Mouse (Mus musculus) layer of hippocampus, adult 9-11 months (tissue): ENCODE measurements around the gene Foxo1.

Experiments used
- DNase-seq: peaks from one replicate; pipeline ENCODE4 v3.0.0; 2022

Gene Foxo1

DNA sequence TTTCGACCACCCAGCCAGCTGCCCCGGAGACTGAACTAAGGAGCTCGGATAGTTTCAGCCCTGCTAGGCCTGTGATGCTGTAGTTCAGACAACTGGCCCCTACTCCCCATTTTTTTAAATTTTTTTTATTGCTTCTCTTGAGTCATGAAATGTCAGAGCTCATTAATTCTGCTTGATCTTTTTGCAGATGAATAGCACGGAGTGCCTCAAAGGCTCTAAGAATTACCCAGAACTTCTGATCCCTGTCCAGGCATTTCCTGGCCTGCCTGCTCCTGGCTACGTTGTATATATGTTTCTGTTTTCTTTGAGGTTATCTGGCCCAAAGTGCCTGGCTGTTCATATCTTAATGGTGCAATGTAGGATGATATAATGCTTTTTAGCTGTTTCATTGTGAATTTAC, 108.8 kb downstream of the Foxo1 start:
- DNase-seq, result no peak

GRCm38 (mm10) chr3:52383351-52383750, 115.2 kb downstream of the Foxo1 start:
- no peak for DNase-seq

- DNase-seq, result no peak
Measured at GRCm38 (mm10) chr3:52386343-52386742, 118.2 kb downstream of the Foxo1 start.

DNA sequence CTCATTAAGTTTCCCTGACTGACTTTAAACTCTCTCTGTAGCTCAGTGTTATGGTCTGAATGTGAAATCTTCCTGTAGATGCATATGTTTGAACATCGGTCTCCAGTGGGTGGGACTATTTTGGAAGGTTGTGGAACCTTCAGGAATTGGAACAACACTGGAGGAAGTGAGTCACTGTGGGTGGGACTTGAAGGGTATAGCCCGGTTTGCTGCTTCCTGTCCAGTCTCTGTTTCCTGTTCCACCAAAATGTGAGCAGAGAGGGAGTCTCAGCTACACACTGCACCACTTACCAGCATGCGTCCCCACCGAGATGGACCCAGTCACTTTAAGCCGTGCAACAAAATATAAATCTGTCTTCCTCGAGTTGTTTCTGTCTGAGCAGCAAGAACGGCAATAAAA, 122.2 kb downstream of the Foxo1 start:
- DNase-seq, result no peak

DNA sequence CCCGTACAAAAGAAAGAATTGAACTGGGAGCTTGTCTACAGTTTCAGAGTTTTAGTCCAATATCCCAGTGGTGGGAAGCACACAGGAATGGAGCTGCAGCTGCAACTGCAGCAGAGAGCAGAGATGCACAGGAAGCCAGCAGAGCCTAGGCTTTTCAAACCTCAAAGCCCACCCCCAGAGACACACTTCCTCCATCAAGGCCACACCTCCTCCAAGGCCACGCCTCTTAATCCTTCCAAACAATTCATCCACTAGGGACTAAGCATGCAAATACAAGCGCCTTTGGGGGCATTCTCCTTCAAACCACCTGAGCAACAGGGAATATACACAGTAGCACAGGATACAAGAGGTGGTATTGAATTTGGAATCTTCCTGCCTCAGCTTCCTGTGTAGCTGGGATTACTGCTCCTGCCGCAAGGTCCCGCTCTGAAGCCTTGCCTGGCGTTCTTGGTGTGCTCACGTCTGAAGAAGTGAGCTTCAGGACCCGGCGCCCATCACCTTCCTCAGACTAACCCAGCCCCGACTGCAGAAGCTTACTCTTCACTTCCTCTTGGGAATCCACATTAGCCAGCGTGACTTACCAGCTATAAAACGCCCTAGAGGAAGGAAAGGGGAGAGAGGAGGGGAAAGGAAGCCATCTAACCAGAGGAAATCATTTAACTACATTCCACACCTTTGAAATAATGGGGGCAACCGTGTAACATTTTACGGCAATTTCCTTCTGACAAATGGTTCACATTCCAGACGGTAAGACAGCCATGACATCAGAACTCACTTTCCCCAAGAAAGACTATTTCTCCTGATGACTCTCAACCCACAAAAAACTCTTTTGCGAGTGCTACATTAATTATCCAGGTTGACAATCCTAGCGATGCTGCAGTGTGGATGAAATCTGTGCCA, 122.9 kb downstream of the Foxo1 start:
- no peak for DNase-seq

DNA sequence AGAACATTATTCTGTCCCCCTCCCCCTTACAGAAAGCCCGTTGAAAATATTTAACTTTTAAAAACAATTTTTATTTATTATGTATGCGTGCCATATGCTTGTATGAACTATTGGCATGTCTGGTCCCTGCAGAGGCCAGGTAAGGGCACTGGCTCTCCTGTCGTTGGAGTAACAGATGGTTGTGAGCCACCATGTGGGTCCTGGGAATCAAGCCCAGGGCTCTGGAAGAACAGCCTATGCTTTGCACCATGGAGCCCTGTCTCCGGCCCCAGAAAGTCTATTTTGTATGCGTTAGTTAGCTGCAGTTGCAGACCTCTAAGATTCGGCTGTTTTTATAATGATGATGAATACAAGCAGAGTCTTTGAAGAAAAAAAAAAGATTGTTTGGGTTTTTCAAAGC, 123.8 kb downstream of the Foxo1 start:
- DNase-seq, result no peak

DNA sequence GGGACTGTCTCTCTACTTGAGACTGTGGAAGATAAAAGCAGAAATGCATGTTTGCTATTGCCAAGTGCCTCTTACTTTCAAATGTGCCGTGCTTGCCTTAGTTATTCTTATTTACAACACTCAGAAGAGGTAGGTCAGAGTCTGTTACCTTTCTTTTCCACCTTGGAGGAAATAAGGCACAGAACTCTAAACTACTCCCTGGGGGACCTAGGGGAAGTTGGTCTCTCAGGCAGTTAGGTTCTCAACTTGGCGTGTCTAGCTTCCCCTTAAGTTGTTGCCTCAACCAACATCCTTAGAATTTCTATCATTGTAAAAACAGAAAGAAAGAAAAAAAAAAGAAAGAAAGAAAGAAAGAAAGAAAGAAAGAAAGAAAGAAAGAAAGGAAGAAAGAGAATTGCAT, 124.4 kb downstream of the Foxo1 start:
- DNase-seq, result no peak

DNA sequence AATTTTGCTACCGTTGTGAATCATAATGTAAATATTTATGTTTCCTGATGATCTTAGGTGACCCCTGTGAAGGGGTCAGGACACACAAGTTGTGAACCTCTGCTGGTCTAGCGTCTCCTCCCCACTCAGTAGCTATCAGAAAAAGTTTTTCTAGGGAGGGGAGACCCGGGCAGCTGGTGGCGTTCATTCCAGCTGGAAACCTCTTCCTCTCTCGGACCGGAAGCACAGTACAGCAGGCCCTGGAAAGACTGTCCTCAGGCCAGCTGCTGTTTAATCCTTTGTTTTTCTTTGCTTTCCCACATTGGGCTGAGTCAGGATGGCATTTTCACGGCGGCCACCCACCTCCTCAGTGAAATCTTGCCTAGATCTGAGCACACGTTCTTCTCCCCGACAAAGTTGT, 125.0 kb downstream of the Foxo1 start:
- DNase-seq, result no peak

GRCm38 (mm10) chr3:52396121-52396731, 128.1 kb downstream of the Foxo1 start:
- DNase-seq, result no peak

DNA sequence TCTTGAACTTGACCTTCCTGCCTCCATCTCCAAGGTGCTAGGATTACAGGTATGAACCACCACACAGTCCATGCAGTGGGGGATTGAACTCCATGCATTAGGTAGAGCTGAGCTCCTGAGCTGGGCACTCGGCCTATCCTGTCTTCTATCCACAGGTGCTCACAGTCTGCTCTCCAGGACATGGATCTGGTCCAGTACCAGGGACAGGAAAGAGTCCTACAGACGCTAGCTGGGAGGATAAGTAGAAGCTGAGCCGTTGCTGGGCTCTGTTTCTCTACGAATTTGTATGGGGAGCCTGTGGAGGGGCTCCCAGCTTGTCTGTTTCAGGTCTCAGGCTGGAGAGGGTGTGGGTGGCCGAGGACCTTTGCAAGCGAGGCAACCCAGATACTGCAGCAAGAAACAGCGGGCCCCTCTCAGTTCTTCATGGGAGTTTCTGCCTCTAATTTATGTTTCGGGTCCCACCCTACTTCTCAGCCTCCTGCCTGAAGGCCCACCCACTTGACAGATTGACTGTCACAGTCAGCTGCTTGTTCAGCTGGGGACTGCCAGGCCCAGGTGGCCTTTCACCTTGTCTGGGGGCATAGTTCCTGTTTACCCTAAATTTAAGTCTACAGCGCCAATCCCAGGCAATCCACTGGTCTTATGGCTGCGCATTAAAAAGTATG, 128.9 kb downstream of the Foxo1 start:
- no peak for DNase-seq

- no peak for DNase-seq
Measured at GRCm38 (mm10) chr3:52397961-52398360, 129.8 kb downstream of the Foxo1 start.

GRCm38 (mm10) chr3:52400284-52401161, 132.4 kb downstream of the Foxo1 start:
- DNase-seq, result no peak

DNA sequence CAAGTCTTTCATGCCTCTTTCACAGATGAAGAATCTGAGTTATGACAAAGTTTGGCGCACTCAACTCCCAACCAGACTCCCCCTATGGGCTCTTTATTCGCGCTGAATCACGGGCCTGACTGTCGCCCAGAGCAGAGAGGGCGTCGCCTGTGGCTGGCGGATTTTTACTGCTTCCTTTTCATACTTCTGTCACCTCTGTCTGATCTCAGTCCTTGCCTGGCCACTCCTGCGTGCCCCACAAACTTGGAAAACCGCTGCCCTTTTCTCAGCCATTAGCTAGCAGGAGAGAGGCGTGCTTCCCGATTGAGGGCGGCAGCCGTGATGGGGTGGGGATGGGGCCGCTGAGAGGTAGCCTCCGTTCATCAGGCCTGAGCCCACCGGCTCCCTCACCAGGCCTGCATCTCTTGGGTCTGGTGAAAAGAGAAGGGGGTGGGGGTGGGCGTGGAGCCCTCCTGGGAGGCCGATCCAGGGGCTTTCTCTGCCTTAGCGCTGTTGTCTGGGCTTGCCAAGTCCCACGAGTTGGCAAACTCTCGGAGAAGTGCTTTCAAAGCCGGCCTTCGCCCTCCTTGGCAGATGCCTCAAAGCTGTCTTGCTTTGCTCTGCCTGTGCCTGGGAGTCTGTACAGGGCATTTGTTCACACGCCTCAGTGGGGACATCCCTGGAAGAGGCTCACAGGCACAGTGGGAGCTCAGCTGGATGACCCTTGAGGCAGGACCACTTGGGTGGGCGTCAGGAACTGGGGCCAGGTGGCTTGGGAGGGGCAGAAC, 133.2 kb downstream of the Foxo1 start:
- peak; percentile 20 for DNase-seq
